Mouse (Mus musculus): Measurements from ENCODE around the gene Tjp3. TPM values are rescaled to one million over a fixed set of nuclear protein-coding genes. Genes with fewer than 3 reads are reported as not detected.

Gene Tjp3
- total RNA-seq, 2 experiments from 2014 or later, result 0.60 TPM; not detected in 1

DNA sequence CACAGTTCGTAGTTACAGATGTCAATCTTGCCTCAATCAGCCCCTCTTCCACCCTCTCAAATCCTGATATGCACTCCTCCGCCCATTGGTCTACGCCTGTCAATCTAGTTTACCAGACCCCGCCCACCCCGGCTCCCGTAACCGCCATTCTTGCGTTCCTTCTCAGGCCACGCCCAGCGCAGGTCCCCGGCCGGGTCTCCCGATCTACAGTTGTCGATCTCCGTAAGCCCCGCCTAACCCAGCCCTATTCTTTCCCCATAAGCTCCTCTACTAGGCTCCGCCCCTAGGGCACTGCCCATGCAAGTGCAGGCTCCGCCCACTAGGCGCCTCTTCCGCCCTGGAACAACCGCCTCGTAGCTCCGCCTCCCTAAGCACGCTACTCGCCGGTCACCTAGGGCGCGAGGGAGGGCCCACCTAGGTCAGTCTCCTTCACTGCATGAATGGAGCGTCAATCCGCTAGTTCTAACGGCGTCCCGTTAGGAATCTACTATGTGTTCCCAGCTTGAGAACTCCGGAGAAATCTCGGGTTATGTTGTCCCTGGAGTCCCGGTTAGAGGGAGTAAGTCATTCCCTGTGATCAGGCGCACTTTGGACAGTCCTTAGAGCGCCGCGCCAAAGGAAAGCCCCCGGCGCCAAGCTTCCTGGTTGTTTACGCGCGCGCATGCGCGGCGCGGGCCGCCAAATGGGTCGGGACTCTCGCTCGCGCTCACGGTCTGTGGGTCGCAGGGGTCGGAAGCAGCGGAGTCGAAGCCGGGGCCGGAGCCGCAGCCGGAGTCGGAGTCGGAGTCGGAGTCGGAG is 29.4 kb upstream of the Tjp3 start, which contains the start of gene Cactin:
Gene Cactin (plus strand): TSS at position 554 of the 798 bp plus-strand sequence.
- ATAC-seq (replicated peaks; ENCODE audit: low FRiP score, poor library complexity, severe bottlenecking), result peak; percentile 80

DNA sequence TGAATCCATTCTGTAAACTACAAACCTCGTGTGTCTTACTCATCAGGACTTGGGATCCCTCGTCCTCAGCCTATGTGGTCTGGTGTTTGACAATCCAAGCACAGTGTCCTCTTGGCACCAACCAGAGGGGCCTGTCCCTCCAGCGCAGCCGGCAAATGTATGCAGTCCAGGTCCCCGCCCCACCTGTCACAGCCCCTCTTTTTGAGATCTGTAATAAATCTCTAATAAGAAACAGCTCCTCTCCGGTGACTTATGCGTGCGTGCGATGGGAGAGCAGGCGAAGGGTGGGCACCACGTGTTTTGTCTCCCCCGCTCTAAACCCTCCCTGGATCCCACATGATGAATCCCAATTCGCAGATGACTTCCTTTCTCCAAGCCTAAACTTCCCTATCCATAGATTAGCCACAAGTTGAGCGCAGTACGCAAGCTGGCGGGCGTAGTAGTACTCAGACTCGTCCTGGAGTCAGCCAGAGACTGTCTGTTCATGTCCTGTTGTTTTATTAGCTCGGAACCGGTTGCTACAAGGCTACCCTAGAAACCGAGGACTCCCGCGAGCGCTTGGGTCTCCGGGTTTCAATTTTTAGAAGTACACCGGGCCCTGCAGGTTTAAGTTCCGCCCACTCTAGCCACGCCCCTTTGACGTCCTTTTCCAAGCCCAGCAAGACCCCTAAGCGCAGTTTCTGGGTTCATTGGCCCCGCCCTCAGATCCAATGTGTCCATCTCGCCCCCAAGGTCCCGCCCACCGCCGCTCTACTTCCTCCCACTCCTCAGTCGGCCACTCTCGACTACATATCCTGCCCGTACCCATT is 28.6 kb upstream of the Tjp3 start:
- peak; percentile 35 for ATAC-seq (replicated peaks; ENCODE audit: low FRiP score, poor library complexity, severe bottlenecking)

DNA sequence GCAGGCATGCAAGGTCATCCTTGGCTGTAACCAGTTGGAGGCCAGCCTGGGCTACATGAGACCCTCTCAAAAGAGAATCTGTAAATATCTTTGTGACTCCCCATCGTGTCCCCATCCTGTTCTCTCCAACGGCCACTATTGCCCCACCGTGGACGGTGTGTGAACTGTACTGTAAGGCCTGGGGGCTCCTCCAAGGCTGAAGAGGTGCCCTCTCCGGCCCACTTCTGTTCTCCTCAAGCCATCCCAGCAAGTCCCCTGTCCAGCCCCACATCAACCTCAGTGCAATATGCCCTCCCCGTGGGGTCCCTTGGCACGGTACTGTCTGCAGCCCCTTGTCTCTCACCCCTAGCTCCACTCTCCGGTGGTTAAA is 27.9 kb upstream of the Tjp3 start:
- ATAC-seq (replicated peaks; ENCODE audit: low FRiP score, poor library complexity, severe bottlenecking), result no peak

DNA sequence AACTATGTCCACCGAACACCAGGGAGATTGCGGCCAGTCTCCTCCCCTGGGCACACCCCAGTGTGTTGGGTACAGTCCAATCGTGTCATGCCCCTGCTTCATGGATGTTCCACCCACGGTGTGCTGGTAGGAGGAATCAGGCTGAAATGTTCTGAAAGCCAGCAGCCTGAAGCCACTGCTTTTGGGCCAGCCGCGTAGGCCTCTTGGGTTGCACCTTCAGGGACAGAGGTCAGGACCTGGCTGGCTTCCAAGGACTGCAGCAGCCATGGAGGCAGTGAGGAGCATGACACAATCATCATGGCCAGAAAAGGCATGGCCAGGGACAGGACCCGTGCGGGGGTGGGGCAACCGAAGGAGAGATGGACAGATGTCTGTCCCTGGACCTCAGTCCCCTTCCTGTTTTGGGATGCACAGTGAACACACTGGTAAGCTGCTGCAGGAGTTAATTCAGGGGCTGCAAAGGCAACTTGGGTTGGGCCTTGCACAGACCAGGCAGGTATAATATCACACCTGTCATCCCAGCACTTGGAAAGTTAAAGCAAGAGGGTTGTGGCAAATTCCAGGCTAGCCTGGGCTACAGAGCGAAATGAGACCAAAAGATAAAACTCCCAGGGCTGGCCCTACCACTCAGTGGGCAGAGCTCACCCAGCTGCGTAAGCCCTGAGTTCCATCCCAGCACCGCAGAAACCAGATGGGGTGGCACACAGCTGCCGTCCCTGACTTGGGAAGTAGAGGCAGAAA is 27.4 kb upstream of the Tjp3 start:
- ATAC-seq (replicated peaks; ENCODE audit: low FRiP score, poor library complexity, severe bottlenecking), result no peak

DNA sequence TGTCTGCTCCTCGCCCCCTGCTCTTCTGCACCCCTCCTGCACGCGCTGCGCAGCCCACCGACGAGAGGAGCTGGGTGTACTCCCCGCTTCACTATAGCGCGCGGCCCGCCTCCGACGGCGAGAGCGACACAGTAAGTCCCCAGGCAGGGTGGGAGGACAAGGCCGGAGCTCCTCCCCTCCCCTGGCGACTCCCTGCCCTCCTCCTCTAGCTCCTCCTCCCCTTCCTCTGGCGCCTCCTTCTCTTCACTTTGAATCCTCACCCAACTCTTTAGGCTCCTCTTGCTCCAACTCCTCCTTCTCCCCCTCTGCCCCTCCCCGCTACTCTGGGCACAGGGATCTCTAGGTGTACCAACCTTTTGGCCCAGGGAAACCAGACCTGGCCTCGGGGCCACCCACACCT is 25.9 kb upstream of the Tjp3 start:
- no peak for ATAC-seq (replicated peaks; ENCODE audit: low FRiP score, poor library complexity, severe bottlenecking)

DNA sequence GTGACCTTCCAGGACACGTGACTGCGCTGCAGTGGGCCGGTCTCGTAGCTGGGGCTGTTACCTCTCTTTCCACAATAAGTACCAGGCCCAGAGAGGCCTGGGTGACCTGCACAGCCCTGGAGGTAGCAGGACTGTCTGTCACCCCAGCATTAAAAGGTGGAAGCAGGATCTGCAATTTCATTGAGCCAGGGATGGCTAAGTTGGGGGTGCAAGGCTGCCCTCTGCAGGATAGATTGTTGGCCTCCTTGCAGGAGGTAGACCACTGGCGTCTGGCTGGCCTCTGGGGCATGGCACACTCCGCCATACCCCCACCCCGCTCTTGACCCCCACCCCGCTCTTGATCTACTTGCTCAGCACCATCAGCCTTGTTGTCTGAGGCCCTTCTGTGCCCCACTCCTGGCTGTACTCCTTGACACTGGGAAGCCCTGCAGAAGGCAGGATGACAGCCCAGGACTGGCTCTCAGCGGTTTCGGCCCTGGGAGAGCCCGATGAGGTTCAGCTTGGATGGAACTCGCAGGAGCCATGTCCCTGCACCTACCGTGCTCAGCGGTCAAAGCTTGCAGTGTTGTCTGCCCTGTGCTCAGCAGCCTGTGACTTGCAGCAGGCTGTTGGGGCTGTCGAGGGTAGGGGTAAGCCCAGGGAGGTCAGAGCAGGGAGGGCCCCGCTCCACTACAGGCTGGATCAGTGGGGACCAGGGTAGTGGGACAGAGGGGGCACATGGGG is 25.1 kb upstream of the Tjp3 start:
- no peak for ATAC-seq (replicated peaks; ENCODE audit: low FRiP score, poor library complexity, severe bottlenecking)

DNA sequence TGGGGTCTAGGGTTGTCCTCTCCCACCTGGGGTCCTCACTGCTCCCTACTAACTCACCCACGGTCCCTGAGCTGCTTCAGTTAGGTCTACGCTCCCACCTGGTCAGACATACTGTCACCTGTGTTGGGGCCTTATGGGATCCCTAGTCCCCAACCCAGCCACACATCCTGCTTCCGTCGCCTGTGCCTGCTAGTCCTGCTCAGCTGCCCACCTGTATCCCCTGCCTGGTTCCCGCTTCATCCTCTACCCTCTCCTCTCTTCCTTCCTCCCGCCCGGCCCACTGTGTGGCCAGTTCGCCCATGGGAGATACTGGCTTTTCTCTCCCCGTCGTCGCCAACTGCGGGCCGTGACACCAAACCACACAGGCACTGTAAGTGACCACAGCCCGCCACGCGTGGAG is 24.2 kb upstream of the Tjp3 start:
- ATAC-seq (replicated peaks; ENCODE audit: low FRiP score, poor library complexity, severe bottlenecking), result no peak

DNA sequence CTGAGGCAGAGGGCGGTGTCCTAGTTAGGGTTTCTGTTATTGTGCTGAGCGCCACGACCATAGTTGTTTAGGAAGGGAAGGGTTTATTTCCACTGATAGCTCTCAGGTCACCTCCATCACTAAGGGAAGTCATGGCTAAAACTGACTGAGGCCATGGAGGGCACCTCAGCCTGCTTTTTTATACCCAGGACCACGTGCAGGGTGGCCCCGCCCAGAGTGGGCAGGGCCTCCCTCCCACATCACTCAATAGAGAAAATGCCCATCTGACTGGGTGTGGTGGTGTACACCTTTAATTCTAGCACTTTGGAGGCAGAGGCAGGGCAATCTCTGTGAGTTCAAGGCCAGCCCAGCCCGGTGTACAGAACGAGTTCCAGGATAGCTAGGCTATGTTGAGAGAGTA is 22.8 kb upstream of the Tjp3 start:
- ATAC-seq (replicated peaks; ENCODE audit: low FRiP score, poor library complexity, severe bottlenecking), result no peak

DNA sequence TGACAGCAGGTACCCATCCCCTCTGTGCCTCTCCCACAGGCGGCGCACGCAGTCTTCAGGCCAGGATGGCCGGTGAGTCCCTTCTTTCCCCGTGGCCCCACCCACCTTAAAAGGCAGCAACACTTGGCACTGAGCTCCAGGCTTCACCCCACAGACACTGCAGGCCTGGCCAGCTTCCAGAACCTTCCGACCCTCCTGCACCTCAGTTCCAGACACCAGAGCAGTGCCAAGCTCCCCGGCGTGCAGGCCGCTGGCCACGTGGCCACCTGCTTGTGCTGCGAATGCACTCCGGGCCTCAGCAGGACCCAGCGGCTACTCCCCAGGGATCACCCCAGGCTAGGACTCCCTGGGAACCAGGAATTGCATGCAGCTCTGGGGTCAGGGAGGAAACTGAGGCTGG is 22.2 kb upstream of the Tjp3 start:
- ATAC-seq (replicated peaks; ENCODE audit: low FRiP score, poor library complexity, severe bottlenecking), result no peak

DNA sequence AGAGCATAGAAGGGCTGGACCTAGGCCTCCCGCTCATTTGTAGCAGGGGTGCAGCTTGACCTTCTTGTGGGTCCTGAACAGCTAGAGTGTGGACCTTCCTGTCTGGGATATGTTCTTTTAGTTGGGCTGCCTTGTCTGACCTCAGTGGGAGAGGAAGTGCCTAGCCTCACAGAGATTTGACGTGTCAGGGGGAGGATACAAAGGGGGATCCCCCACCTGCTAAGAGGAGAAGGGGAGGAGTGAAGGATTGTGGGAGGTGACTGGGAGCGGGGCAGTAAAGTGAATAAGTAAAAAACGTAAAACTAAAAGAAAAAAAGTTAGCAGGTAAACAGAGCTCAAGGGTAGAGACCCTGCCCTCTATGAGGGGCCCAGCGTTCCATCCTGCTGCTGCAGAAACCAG is 18.2 kb upstream of the Tjp3 start:
- no peak for ATAC-seq (replicated peaks; ENCODE audit: low FRiP score, poor library complexity, severe bottlenecking)

DNA sequence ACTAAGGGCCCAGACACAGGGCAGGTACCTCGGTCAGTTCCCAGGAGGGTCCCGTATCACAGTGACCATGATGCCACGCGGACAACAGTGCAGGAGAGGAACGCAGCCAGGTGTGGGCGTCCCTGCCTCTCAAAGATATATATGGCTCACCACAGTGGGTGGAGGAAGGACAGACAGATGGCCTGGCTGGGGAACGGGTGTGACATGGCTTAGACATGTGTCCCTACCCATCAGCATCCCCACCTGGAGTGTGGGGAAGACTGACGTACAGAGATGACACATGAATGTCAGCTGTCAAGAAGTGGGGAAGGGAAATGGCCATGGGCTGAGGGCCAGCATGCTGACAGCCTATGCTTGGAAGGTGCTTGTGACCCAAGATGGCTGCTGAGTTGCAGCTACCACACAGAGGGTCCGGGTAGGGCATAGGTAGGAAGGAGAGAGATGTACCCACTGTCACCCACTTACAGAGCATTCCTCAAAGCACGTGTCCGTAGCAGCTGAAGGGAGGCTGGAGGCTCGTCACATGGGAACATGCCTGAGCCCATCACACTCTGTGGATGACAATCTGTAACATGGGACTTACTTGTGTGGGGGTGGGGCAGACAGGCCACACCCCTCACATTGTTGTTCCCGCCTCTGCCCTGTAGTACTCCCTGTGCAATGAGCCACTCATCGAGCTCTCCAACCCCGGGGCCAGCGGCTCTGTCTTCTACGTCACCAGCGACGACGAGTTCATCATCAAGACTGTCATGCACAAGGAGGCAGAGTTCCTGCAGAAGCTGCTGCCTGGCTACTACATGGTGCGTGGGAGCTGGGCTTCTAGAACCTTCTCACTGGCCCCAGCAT is 15.7 kb upstream of the Tjp3 start:
- ATAC-seq (replicated peaks; ENCODE audit: low FRiP score, poor library complexity, severe bottlenecking), result no peak

DNA sequence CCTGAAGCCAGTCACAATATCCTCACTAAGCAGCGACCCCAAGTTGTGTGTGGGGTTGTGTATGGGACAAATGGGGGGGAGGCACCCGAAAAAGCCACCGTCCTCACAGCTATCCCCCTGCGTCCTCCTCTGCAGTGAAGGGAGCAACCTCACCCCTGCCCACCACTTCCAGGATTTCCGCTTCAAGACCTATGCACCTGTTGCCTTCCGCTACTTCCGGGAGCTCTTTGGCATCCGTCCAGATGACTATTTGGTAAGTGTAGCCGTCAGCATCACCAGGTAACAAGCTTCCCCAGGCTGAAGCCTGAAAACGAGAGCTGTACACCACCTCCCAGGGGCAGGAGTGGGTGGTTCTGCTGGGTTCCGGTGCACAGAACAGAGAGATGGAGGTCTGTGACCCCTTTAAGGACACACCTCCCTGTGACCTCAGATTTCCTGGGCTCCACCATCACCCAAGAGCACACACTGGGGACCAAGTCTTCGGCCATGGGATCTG is 14.8 kb upstream of the Tjp3 start:
- ATAC-seq (replicated peaks; ENCODE audit: low FRiP score, poor library complexity, severe bottlenecking), result no peak

DNA sequence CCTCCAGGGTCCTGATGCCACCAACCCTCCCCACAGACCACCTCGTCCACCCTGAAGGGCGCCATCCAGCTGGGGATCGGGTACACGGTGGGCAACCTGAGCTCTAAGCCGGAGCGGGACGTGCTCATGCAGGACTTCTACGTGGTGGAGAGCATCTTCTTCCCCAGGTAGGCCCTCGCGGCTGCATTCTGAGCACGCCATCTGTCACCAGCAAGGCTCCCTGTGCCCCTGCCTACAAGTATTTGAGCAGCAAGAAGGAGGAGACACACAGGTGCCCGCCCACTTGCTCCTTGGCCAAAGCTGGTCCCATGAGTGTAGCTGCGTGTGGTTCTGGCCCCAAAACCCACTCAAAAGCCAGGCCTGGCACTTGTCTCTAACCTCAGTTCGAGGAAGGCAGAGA is 14.3 kb upstream of the Tjp3 start:
- no peak for ATAC-seq (replicated peaks; ENCODE audit: low FRiP score, poor library complexity, severe bottlenecking)

DNA sequence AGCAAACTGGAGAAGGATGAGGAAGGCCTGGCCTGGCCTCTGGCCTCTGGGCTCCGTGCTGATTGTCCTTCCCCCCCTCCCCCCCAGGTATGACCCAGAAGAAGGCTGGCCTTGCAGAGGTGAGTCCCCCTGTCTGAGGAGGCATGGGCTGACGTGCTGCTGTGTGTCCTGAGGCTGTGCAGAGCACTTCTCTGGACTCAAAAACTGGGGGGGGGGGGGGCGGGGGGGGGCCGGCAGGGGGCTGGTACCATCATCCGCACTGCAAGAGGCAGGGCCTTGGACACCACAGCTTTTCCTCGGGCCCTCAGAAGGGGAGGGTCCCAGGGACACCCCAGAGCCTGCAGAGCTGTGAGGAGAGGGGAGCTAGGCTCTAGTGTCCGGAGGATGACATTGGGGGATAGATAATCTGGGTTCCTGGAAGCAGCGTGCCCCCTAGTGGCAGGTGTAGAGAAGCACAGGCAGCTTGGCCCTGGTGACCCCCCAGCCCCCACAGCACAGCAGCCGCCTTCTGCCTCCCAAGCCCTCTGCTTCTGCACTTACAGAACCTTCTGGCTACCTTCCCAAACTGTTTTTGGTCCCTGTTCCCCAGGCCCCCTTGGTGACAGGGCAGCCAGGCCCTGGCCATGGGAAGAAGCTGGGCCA is 13.3 kb upstream of the Tjp3 start:
- ATAC-seq (replicated peaks; ENCODE audit: low FRiP score, poor library complexity, severe bottlenecking), result peak; percentile 66

DNA sequence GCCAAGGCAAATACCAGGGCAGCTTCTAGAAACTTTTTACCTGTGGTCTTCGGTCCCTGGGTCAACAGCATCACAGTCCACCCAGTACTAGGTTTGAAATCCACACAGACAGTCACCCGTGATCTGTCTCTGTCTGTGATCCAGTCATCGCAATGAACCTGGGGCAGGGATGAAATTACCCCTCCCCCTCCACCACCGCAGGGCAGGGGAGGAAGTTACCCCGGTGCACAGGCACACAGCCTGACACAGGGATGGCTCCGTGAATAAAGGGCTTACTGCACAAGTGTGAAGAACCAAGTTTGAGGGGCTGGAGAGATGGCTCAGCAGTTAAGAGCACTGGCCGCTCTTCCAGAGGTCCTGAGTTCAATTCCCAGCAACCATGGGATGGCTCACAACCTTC is 12.4 kb upstream of the Tjp3 start:
- no peak for ATAC-seq (replicated peaks; ENCODE audit: low FRiP score, poor library complexity, severe bottlenecking)

DNA sequence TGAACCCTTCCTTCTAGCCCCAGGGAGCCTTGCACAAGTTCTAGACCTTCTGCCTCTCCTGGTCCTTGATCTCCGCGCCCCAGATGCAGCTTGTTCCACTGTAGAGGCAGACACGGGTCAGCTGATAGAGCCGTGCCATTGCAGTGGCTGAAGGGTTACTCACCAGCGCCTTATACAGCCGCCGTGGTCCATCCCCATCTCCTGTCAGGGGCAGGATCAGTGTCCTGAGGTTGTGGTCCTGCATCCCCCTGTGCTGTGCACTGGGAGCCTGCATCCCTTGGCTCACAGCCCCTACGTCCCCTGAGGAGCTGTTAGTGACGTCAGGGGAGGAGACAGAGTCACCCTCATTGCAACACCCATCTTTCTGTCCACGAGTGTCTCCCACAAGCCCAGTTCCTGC is 11.9 kb upstream of the Tjp3 start:
- ATAC-seq (replicated peaks; ENCODE audit: low FRiP score, poor library complexity, severe bottlenecking), result no peak

DNA sequence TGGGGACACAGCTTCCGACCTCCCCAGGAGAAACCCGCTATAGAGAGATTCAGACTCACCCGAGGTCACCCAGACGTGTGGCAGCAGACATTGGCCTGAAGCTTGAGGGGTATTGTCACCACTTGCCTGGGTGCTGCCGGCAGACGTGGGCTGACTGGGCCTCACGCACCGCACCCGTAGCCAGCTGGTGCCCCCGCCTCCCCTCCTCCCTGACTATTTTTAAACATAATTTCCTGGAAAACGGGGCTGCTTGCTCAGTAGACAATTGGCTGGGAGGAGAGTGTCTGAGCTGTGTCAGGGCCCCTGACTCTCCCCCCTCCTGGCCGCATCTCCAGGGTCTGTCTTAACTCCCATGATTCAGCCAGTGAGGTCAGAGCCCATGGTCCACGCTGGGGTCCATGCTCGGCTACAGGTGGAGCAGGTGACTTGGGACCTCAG is 11.4 kb upstream of the Tjp3 start:
- no peak for ATAC-seq (replicated peaks; ENCODE audit: low FRiP score, poor library complexity, severe bottlenecking)

DNA sequence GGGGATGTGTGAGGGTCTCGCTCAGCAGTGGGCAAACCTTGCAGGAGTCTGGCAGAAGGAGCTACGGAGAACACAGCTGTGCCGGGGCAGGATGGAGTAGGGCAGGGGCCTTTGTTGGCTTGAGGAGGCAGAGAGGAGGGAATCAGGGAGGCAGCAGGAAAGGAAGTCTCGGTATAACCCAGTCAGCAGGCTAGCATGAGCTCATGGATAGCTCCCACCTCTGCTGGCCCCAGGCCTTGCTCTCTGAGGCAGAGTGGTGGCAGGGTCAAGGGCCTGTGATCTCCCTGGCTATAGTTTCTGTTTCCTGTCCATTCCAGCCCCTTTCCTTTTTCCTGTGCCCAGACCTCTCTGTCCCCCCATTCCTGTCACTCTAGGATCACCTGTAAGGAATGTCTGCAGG is 10.9 kb upstream of the Tjp3 start:
- no peak for ATAC-seq (replicated peaks; ENCODE audit: low FRiP score, poor library complexity, severe bottlenecking)

Measured in erythroblast, adult 5-6 weeks (primary cell).